Mouse (Mus musculus): ENCODE results near the gene Myl3.

Myl3 gene

DNA sequence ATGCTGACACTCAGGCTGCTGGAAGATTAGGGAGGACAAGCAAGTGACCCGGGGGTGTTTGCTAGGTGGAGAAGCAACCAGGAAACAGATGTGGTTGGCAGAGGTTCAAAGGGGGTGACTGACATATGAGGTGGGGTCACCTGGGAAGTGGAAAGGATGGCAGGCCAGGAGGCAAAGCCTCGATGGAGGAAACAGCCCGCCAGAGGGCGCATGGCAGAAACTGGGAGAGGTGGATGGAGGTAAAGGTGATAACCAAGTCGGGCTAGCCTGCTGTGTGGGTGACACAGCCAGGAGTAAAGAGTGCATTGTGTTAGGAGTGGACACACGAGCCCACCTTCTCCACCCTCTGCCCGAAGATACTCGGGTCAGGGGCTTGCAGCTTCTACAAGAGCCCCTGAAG is 11.8 kb upstream of the Myl3 start:
- in situ Hi-C loops (cut with MboI): no loop called here

DNA sequence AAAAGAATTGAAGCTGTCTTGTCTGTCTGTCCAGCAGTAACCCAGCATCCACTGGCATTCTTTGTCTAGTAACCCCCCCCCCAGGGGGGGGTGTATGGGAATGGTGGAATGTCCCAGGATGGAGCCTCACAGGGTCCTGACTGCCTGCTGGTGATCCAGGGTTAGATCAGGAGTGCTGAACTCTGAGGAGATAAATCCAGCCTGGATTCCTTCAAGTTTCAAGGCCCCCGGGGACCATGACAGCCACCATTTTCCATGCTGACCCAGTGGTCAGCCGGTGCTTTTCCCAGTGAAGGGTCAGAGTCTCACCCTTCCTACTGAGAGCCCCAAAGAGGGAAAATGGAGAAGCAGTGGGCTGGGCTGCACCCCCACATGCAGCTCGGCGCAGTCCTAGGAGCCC is 9.8 kb upstream of the Myl3 start:
- in situ Hi-C loops (cut with MboI): no loop called here

- in situ Hi-C loops (cut with MboI): no loop called here
Observed at GRCm38 (mm10) chr9:110732623-110733022, 9.0 kb upstream of the Myl3 start.

GRCm38 (mm10) chr9:110733102-110733501 is 8.6 kb upstream of the Myl3 start:
- in situ Hi-C loops (cut with MboI): no loop called here

GRCm38 (mm10) chr9:110734154-110734553 is 7.5 kb upstream of the Myl3 start:
- in situ Hi-C loops (cut with MboI): no loop called here

DNA sequence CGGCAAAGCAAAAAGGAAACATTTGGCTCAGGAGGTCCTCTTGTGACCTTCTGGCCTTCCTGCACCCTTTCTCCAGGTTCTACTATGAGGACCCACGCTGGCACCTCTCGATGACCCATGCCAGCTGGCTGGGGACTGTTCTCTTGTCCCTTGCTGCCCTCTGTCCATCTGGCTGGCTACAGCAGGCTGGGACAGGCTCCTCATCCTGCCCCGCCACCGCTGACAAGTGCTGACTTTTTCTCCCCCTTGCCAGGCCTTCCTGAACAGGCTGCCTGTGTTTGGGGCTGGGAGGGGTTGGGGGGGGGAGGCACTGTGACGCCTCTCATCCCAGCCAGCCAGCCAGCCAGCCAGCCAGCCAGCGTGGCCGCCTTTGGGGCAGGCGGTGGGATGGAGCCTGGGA is 5.3 kb upstream of the Myl3 start:
- in situ Hi-C loops (cut with MboI): no loop called here

GRCm38 (mm10) chr9:110738054-110738453 is 3.6 kb upstream of the Myl3 start:
- in situ Hi-C loops (cut with MboI): no loop called here

- in situ Hi-C loops (cut with MboI): no loop called here
Observed at GRCm38 (mm10) chr9:110739961-110740360, 1.7 kb upstream of the Myl3 start.

DNA sequence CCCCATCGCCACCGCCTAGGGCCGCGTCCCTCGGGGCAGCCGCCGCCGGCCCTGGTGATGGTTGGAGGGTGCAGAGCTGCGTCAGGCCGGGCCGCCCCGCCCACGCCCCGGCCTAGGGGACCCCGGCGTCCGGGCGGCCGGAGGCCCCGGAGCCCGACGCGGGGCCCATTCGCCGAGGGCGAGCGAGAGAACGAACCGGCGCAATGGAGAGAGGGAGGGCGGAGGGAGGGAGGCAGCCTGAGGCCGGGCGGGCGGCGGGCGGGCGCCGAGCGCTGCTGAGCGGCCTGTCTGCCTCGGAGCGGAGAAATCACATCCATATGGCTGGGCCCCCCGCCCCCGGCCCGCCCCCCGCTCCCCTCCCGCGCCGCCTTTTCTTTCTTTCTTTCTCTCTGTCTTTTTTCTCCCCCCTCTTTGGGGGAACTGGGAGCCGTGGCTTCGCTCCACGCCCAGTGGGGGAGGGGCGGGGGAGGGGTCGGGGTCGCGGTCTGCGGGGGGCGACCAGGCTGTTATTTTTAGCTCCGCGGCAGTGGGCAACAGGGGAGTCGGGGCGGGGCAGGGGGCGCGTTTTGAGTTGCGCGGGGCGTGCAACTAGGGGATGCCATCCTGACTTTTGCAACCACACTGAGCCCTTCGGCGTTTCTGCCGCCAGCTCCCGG is 762 bp downstream of the Myl3 start:
- in situ Hi-C loops (cut with MboI): no loop called here

DNA sequence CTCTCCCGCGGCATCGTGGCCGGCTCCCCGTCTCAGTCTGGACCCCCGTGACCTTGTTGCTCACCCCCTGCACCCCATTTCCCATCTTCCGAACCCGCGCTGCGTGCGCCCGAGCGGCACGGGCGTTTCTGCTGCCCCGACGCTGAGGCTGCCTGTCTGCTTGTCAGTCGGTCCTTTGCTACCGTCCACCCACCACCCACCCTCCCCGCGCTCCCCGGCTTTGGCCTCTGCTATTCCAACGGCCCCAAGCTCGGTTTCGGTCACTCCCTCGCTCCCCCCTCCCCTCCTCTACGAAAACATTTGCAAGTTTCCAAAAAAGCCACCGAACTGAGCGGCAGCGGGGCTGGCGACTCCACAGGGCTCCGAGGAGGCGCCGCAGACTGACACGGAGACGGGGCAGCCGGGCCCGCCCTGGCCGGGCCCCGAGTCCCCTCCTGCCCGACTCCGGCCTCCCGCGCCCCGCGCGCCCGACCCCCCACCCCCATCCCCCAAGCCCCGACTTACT is 1.3 kb downstream of the Myl3 start:
- in situ Hi-C loops (cut with MboI): no loop called here

- in situ Hi-C loops (cut with MboI): no loop called here
Observed at GRCm38 (mm10) chr9:110743456-110744323, 2.0 kb downstream of the Myl3 start.

DNA sequence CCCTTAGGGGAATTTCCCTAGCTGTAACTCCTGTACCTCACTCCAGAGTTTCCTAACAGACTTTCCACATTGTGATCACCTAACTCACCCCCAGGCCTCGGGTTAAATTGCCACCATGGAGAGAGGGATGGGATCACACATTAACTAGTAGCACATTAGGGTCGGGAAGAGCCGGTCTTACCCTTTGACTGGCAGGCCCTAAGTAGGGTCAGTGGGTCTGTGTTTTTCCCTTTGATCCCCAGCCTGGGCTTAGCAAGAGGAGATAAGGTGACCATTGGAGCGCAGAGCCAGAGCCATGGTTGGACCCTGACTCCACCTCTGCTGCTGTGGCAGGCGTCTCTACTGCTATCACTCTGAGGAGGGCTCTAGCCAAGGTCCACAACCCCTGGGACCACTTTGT is 4.1 kb downstream of the Myl3 start:
- in situ Hi-C loops (cut with MboI): no loop called here

- in situ Hi-C loops (cut with MboI): no loop called here
Observed at GRCm38 (mm10) chr9:110746238-110746637, 4.6 kb downstream of the Myl3 start.

GRCm38 (mm10) chr9:110746961-110747360 is 5.3 kb downstream of the Myl3 start, which contains the start of gene Pth1r:
Gene Pth1r (minus strand): TSS chr9:110747145.
- in situ Hi-C loops (cut with MboI): no loop called here

- in situ Hi-C loops (cut with MboI): no loop called here
Observed at GRCm38 (mm10) chr9:110748451-110748850, 6.8 kb downstream of the Myl3 start.

- in situ Hi-C loops (cut with MboI): no loop called here
Observed at GRCm38 (mm10) chr9:110750404-110751187, 8.9 kb downstream of the Myl3 start.

- in situ Hi-C loops (cut with MboI): no loop called here
Observed at GRCm38 (mm10) chr9:110751412-110751811, 9.8 kb downstream of the Myl3 start.

GRCm38 (mm10) chr9:110752917-110753435 is 11.3 kb downstream of the Myl3 start:
- in situ Hi-C loops (cut with MboI): no loop called here

DNA sequence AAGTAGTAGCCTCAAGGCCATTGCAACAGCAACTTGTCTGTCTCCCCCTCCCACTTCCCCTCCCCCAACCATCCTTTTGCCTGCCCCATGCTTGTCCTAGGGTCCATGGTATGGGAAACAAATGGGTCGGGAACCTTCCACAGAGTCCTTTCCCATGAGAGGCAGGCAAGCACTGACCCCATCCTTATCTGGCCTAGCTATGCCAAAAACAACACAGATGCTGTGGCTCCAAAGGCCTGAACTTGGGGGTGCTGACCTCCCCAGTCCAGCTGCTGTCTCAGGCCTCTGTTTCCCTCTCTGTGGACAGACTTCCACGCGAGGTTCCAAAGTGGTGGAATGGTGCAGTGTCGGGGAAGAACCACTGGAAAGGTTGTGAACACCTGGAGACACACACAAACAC is 12.1 kb downstream of the Myl3 start:
- in situ Hi-C loops (cut with MboI): no loop called here

- in situ Hi-C loops (cut with MboI): no loop called here
Observed at GRCm38 (mm10) chr9:110757816-110758215, 16.2 kb downstream of the Myl3 start.

- in situ Hi-C loops (cut with MboI): no loop called here
Observed at GRCm38 (mm10) chr9:110758605-110759004, 16.9 kb downstream of the Myl3 start.

DNA sequence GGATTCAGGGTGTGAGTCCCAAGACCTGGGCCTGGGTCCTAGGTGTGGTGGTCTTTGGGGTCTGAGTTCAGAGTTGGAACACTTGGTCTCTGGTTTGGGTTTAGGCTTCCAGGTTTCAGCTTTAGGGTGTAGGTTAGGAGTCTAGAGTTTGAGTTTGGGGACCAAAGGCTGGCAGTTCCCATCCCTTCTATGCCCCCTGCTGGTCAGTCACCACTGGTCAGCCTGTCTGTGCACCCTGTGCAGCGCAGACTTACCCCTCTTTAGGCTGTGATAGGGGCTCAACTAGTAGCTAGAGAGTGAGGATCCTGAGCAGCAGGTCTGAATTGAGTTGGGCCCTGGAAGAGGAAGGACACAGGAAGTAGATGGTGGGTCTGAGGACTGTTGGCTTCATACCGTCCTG is 17.6 kb downstream of the Myl3 start:
- in situ Hi-C loops (cut with MboI): no loop called here
